Mouse (Mus musculus): Measurements from ENCODE around the gene Atp7a. TPM values are rescaled to one million over a fixed set of nuclear protein-coding genes. Genes with fewer than 3 reads are reported as not detected.

The Atp7a gene
- total RNA-seq, 2 experiments from 2014 or later = 9.8 to 10.5 TPM

DNA sequence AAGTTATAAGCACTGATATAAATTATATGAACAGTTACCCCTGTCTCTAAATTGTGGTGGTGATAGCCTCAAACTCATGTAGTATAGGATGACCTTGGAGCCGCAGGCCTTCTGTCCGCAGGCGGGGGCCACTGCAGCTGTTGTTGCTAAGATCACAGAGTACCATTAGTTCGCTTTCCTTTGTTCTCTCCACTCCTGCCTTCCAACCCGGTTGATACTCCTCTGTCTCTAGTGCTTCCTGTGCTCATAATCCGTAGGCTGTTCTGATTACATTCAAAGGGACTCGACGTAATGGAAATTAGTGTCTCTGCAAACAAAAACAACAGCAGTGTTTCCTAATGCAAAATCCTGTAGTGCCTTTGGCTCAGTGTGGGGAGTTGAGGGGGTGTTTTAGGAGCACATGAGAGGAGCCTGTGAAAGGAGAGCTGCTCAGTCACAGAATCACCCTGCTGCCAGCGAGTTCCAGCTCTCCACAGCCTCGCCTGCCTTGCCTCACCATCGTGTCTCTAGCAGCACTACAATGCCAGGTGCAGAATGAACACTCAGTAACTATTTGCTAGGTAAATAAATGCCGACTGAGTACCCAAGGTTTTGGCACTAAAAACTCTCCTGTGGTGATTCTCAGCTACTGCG lies 53.9 kb downstream of the Atp7a start:
- peak in 1 of 2 experiments; percentile 7 for DNase-seq (ENCODE audit: low spot score in 2 of 2)

DNA sequence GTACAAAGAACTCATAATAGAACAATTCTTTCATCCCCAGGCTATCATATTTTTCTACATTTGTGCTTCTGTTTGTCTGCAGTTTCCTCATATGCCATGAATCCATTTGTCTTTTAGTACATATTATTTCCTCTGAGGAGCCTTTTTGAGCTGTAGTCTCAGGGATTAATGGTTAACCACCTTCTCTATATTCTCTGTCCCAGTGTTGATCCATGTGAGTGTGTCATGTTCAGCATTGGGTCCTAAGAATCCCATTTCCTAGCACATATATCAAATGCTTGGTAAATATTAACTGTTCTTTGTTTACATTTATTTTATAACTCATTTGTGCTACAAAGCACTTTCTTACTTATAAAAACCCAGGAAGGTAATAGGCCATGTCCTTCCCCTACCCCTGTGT lies 55.4 kb downstream of the Atp7a start:
- DNase-seq (ENCODE audit: low spot score in 2 of 2) = no peak

DNA sequence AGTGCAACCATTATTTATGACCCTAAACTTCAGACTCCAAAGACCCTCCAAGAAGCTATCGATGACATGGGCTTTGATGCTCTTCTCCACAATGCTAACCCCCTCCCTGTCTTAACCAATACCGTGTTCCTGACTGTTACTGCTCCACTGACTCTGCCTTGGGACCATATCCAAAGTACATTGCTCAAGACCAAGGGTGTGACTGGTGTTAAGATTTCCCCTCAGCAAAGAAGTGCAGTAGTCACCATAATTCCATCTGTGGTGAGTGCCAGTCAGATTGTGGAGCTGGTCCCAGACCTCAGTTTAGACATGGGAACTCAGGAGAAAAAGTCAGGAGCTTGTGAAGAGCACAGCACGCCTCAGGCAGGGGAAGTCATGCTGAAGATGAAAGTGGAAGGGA lies 58.1 kb downstream of the Atp7a start:
- no peak for DNase-seq (ENCODE audit: low spot score in 2 of 2)

DNA sequence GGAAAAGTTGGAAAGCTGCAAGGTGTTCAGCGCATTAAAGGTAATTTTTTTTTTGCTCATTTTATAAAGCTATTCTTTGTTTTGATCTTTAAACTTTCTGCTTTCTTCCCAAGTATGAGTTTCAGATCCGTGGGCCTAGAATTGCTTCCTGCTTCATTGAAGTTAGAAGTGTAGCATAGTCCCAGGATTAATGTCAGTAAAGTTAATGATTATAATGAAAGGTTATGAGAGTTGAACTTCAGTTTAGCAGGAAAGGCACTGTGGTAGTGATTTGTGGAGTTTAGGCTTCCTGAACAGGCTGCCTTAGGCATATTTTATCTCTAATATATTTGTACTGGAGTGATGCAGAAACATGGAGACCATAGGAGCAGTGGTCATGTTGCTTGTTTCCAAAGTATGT lies 58.5 kb downstream of the Atp7a start:
- DNase-seq (ENCODE audit: low spot score in 2 of 2) = no peak

DNA sequence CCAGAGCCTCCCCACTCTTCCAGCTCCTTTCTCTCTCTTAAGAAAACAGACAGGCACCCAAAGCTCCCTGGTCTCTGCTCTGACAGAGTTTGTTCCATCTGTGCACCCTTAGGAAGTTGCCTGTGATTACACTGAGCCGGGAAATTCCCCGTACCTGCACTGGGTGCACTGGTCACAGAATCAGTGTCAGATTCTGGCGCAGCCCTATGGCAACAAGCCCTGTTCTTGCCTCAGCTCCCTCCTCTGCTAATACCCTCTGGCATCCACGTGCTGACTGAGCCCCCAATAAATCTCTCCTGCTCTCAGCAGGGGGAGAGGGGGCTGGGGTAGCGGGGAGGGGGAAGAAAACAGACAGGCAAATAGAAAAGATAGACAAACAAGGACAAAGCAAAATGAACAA lies 65.9 kb downstream of the Atp7a start:
- DNase-seq (ENCODE audit: low spot score in 2 of 2) = no peak

DNA sequence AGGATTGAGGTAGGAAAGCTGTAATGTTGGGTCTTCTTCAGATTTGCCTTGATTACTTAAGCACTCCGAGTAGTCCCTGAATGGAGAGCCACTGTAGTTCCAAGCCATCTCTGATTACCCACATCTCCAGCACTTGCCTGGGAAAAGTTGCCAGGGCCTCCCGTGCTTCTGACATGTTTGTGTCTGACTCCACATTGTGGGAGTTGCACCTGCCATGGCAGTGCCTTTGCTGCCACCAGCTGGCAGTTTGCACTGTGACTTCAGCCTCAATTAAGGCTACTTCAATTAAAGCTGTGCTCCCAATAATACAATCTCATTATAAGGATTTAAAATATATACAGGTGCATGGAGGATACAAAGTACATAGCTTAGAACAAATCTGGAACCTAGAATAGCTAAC lies 78.4 kb downstream of the Atp7a start:
- peak; percentile 16 to 32 for DNase-seq (ENCODE audit: low spot score in 2 of 2)

DNA sequence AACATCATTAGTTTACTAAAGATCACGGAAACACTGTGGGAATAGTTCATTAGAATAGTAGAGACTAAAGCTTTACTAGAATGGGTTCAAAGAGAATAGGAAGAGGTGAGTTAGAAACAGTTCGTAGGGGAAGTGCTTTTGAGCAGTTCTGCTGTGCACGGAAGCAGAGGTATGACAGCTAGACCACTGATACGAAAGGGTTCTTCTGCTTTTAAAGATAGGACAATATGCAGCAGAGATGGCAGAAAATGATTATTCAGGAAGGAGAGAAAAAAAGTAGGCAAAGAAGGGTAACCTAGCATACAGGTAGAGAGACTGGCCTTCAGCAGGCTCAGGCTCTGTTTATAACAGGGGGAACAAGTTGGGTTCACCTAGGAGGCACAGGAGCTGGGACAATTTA lies 86.8 kb downstream of the Atp7a start:
- no peak for DNase-seq (ENCODE audit: low spot score in 2 of 2)

DNA sequence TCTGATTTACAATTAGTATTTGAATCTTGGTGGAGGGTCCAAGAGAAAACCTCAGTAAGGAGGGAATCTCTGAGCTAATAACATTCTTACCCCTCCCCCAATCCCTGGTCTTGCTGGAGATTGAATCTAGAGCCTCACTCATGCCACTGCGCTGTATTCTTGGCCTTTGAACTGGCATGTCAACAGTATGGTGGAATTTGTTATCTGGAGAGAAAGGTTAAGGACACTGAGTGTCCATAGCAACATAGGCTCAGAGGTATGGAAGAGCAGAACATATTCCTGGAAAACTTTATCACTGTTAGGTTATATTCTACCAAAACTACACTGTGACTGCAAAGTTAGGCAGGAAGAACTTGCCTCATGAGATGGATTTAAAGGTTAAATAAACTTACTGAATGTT lies 87.6 kb downstream of the Atp7a start:
- no peak for DNase-seq (ENCODE audit: low spot score in 2 of 2)

DNA sequence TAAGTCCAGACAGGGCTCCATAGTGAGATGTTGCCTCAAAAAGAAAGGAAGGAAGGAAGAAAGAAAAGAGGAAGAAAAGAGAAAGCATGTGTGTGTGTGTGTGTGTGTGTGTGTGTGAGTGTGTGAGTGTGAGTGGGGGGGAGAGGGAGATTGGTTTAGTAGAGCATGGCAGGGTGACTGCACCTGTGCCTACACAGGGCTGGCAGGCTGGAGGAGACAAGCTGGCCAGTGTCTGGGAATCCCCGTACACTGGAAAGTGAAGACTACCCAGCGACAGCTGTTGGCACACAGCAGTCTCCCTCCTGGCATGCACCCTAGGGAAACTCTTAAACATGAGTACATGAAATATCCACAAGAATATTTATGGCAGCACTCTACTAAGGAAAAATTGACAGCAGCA lies 95.7 kb downstream of the Atp7a start:
- DNase-seq (ENCODE audit: low spot score in 2 of 2) = no peak

DNA sequence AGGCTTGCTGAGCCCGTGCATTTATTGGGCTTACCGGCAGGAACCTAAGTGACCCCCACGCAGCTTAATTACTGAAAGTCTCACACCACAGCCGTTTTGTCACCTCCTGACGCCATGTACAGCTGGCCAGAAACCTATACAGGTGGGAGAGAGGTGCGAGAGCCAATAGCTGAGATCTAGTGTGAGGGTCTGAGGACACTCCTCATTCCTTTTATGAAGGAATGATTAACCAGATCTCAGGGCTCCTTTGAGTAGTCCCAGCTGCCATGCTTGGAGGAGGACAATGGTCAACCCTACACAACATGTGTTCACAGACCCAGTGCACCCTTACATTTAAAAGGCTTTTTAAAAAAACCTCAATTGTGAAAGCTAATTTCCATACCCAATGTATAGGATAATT lies 101.2 kb downstream of the Atp7a start:
- DNase-seq (ENCODE audit: low spot score in 2 of 2) = no peak

DNA sequence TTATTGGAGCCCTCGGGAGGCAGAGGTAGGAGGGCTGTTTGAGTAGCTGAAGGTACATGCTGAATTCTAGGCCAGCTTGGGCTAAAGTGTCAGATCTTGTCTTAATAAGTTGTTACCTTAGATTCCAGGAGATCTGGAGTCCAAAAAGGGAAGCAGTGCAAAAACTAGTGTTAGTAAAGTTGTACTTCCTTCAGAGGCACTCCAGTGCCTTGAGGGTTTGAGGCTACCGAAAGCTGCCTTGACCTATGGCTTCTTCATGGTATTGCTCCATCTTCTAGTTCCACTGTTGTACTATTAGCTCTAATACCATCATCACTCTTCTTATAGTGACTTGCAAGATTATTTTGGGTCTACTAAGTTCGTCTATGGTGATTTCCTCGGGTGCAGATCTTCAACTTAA lies 102.8 kb downstream of the Atp7a start:
- no peak for DNase-seq (ENCODE audit: low spot score in 2 of 2)

DNA sequence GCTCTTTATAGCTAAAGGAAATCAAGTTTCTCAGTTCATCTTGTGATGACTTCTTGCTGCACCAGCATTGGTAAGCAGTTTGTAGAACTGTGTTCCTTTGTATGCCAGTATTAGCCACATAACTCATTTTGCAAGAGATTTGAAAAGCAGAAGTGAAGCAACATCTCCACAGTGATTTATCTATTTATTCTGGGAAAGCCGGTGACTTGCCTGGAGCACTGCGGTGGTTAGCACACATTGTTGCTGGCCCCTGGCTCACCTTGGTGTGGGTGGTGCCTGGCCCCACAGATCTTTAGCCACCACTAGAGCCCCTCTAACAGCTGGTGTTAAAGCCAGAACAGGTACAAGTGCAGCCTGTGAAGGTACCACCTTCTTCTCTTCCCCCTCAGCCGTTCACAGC lies 107.8 kb downstream of the Atp7a start:
- DNase-seq (ENCODE audit: low spot score in 2 of 2) = no peak

DNA sequence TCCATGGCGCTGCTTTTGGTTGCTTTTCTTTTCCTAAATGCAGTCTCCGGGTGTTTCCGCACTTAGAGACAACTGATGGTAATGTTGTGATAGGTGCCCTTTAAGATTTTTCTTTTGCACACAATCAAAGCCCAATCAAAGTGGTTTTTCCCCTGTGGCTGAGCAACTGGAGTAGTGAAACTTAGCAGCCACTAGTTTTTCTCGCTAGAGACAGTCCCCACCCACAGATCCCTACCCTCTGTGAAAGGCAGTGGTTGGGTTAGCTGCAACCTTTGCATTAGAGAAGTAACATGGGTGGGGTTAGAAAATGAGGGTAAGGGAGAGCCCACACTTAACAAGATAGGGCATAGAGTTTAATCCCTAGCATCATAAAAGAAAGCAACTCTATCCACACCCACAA lies 108.4 kb downstream of the Atp7a start:
- DNase-seq (ENCODE audit: low spot score in 2 of 2) = no peak

DNA sequence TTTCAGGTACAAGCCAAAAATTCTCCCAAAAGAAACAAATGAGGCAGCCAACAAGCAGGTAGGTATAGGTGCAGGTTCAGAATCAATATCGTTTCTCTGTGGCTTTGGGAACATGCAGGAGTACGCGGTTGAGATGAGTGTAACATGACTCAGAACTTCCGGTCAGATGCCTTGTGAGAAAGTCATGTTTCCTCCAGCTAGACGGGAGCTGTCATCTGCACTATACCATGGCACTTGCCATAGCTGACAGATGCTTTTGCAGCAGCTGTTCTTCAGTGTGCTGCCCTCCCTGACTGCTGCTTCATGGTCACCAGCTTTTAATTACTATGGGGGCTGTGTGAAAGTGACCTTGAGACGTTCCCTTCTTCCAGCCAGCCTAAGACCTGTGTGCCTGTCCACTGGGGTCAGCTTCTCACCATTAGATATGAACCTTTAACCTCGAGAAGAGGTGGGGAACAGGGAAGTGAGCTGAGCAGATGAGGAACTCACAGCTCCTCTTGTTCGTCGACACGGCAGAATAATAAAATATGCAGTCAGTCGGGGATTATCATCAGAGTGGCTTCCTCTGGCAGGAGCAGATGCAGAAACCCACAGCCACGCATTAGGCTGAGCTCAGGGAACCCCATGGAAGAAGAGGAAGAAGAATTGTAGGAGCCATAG lies 109.0 kb downstream of the Atp7a start:
- no peak for DNase-seq (ENCODE audit: low spot score in 2 of 2)

DNA sequence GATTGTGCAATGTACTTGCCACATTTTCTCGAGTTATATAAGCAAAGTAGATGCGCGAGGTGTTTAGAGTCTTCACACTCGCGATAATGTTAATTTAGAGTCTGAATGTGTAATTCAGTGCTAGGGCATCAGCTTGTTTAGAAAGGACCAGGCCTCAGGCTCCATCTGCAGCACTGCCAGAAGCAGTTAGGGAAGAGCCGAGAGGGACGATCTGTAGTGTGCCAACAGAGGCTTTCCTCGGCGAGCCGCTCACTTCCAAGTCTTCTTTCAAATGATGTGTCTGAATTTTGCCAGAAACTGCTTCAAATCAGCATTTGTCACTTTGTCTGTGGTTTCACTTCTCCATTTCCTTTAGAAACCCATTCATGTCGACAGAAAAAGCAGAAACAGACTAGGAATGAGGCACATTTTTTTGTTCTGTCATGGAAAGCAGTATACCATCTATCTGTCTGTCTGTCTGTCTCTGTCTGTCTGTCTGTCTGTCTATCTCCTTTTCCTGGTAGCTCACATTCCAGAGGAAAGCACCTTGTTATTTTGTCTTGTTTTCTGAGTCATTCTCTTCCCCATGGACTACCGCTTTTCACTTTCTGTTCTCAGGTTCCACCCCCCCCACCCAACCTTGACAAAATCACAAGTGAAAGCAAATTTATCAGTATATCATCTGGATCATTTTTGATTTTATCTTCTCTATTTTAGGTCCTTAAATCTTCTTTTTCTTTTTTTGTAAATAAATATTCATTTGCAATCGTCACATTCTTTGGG lies 112.4 kb downstream of the Atp7a start:
- no peak for DNase-seq (ENCODE audit: low spot score in 2 of 2)

DNA sequence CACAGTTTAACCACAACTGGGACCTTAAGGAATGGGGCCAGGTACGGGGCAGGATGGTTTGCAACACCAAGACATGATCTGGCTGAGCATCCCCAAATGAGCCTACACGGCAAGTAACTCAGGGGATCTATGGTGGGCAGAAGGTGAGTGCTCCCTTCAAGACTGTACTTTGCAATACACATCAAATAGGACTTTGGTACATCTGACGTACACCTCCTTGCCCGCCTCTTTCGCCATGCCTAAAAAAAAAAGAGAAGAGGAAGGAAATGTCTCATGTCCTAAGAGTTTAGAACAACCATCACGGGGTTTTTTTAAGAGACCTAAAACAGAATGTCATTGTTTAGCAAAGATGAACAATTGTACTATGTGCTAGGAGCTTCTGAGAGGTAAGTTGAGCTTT lies 115.9 kb downstream of the Atp7a start, which contains the start of gene Tlr13:
Gene Tlr13, plus strand, starts transcription at position 269 of the 400 bp plus-strand sequence.
- no peak for DNase-seq (ENCODE audit: low spot score in 2 of 2)

DNA sequence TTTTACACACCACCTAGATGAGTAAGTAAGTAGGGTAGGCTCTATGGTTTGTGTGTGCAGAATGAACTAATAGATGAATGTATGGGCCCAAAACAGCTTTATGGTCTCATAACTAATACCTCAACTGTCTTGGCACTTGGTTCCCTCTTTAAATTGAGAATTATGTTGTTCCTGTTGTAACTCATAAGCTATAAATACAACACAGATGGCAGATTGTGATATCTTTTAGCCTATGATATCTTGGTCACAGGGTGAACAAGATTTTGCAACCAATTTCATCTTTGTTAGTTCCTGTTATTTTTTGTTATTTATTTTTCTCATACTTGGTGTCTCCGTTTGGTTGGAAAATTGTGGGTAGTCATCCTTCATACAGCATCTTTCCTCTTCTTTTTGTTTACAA lies 121.1 kb downstream of the Atp7a start:
- DNase-seq (ENCODE audit: low spot score in 2 of 2) = no peak

DNA sequence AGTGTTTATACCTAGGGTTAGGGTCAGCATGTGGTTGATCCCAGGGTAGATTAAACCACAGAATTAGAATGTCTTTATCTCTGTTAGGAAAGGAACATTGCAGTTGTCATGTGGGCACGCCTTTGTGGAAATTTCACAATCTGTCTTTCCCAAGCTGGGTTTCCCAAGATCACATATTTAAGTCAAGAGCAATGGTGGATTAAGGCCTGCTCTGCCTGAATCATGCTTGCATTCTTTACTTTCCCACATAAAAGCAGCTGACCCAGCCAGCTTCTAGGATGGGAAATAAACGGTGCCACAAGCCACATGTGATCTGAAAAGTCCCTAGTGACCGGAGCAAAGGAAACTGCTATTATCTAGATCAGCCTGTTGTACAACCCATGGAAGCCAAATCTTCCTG lies 122.4 kb downstream of the Atp7a start:
- no peak for DNase-seq (ENCODE audit: low spot score in 2 of 2)

DNA sequence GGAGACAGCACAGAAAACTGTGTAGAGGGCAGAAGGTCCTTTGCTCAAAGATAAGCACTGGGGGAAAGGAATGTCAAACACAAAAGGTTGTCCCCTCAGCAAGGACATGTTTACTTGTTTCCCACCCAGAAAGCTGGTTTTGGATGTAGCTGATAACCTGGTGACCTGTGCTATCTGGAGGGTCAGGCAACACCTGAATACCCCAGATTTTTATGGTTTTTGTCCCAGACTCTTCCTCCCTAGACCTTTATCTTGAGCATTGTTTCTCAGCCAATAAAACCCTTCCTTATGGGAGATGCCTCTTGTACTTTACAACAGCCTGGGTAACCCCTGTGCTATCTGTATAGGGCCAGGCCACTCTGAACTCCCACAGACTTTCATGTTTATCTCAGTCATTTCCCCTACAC lies 127.1 kb downstream of the Atp7a start:
- no peak for DNase-seq (ENCODE audit: low spot score in 2 of 2)

DNA sequence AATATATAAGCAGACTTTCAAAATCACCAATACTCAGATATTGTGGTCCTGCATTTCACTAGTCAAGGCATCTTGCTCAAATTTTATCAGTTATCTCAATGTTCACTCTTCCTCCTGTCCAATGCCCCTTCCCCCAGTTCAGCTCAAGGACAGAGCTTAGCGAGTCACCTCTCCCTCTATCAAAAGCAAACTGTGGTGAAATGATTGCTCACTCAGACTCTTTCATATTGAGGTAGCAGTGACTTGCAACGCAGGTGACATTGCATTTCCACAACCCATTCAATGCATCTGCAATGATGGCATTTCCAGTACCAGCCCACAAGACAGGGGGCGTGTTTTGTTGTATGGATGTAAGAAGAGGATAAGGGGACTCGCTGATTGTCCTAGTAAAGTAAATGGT lies 128.8 kb downstream of the Atp7a start:
- DNase-seq (ENCODE audit: low spot score in 2 of 2) = no peak

DNA sequence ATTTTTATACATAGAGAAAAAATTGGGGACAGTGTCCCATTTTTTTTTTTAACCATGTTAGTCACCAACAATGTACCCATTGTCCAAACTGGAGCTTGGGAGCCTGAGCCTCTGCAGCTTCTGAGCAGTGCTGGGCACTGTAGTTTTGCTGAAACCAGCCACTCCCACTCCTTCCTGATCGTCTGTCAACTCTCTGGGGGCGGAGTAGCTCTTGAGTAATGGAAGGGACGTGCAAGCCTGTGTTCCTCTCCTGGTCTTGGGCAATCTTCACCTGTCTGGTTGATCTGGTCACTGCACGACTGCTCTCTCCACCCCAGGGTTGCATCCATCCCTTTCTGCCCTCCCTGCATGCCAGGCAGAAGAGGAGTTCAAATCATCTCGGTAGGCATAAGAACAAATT lies 136.9 kb downstream of the Atp7a start:
- DNase-seq (ENCODE audit: low spot score in 2 of 2) = no peak

DNA sequence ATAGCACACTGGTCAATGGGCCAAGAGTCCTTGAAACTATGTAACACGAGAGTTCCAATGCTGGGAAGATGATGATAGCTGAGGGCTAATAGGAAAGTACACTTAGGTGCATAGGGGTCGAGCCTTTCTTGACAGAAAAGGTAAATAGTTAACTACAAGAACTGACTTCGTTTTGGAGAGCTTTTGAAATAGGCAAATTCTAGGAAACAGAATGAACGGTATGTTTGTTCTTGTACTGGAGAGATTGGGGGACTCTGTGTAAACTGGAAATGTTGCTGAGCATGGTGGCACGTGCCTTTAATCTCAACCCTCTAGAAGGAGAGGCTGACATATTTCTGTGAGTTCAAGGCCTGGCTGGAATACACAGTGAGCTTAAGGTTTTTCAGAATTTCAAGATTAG lies 137.5 kb downstream of the Atp7a start:
- no peak for DNase-seq (ENCODE audit: low spot score in 2 of 2)

DNA sequence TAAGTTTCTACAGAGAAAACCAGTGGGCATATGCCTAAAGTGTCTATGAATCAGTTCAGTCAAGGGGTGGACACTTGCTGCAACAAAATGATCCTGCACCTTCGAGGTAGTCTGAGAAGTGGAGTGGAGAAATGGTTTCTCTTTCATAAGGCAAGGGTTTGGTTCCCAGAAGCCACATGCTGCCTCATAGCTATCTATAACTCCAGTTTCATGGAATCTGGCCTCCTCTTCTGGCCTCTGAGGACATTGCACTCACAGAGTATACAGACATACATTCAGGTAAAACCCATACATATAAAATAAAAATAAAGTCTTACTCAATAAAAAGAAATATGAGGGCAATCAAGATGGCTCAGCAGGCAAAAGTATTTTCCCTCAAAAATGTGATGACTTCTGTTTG lies 138.0 kb downstream of the Atp7a start:
- no peak for DNase-seq (ENCODE audit: low spot score in 2 of 2)
